Mouse (Mus musculus) embryonic fibroblast, embryonic 13.5 days (primary cell): ENCODE results near the gene Slc25a20.

Experiments used
- CTCF ChIP-seq: IDR thresholded peaks from 2 replicates; pipeline ENCODE4 v1.5.1; 2011; ENCODE audit warnings: mild to moderate bottlenecking, control low read depth, low read length, moderate library complexity, borderline replicate concordance; ENCODE audit not compliant: insufficient read depth
- POLR2A ChIP-seq: IDR thresholded peaks from 2 replicates; pipeline ENCODE4 v1.6.1; 2011; ENCODE audit warnings: low read depth, mild to moderate bottlenecking, control low read depth, low read length, moderate library complexity

DNA sequence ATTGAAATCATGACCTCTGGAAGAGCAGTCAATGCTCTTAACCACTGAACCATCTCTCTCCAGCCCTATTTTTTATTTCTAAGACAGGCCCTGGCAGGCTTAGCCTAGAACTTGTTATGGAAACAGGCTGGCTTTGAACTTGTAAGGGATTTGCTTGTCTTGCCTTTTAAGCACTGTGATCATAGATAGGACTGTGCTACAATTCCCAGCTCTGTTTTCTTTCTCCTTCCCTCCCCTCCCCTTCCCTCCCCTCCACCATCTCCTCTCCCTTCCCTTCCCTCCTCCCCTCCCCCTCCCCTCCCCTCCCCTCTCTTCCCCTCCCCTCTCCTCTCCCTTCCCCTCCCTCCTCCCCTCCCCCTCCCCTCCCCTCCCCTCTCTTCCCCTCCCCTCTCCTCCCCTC, 40.6 kb downstream of the Slc25a20 start:
- TF ChIP-seq POLR2A (no peak), CTCF (no peak)
